Comparison of ENCODE assay signal across 7 mouse cellular contexts in genomic region chr13:36116520-36117142, GRCm38 (mm10). TPM values are rescaled to one million over a fixed set of nuclear protein-coding genes. Genes with fewer than 3 reads are reported as not detected.
DNase-seq lines count a peak whose midpoint lies in the region; ATAC-seq lines count a peak whose summit lies in the region.

No protein-coding gene starts in this region.

- peak overlapping the region; percentile 97 for H3K27ac ChIP-seq in intestine, embryonic 16.5 days (ENCODE audit: low read length)
- peak overlapping the region; percentile 95 for H3K27ac ChIP-seq in limb, embryonic 10.5 days
- peak overlapping the region; percentile 98; the same call in 1 of the 2 replicates for H3K27ac ChIP-seq in midbrain, embryonic 12.5 days (replicated peaks)

- H3K27me3 ChIP-seq in intestine, embryonic 16.5 days (replicated peaks; ENCODE audit: control insufficient read depth, insufficient read depth, low read length): no peaks in the 10 kb centered on the region
- H3K27me3 ChIP-seq in limb, embryonic 10.5 days (ENCODE audit: low read depth, poor library complexity, severe bottlenecking): no peaks in the 10 kb centered on the region
- no peaks in the 10 kb centered on the region for H3K27me3 ChIP-seq in midbrain, embryonic 12.5 days

- peak overlapping the region; percentile 68 for H3K4me3 ChIP-seq in intestine, embryonic 16.5 days (ENCODE audit: low read length)
- peak overlapping the region; percentile 81 for H3K4me3 ChIP-seq in limb, embryonic 10.5 days
- H3K4me3 ChIP-seq in midbrain, embryonic 12.5 days: peak overlapping the region; percentile 55

- H3K4me1 ChIP-seq in intestine, embryonic 16.5 days (ENCODE audit: control insufficient read depth, insufficient read depth, low read length): no peaks in the 10 kb centered on the region
- H3K4me1 ChIP-seq in limb, embryonic 10.5 days: peaks cover 13% of the 10 kb centered on the region; the same call in 1 of the 2 replicates
- H3K4me1 ChIP-seq in midbrain, embryonic 12.5 days: peaks cover 13% of the 10 kb centered on the region

- ATAC-seq in intestine, embryonic 16.5 days: peak; percentile 32
- peak; percentile 10 for ATAC-seq in midbrain, embryonic 12.5 days (ENCODE audit: low FRiP score, low read depth)

- H3K9ac ChIP-seq in intestine, embryonic 16.5 days (ENCODE audit: low read depth, low read length): peak overlapping the region; percentile 70
- peak overlapping the region; percentile 73 for H3K9ac ChIP-seq in midbrain, embryonic 12.5 days (replicated peaks)

- DNase-seq in adrenal gland, adult 2 months: peak; percentile 67
- peak; percentile 21 to 30 for DNase-seq in cerebellum, postnatal 4 days (ENCODE audit: low spot score in 2 of 2)
- peak; percentile 27 for DNase-seq in gastrocnemius, adult 18-20 months (ENCODE audit: low spot score)
- DNase-seq in limb, embryonic 10.5 days (ENCODE audit: low spot score): peak; percentile 56
- peak; percentile 24 to 25 for DNase-seq in spleen, adult 18-20 months

- H3K4me2 ChIP-seq in intestine, embryonic 16.5 days (ENCODE audit: low read depth, low read length): peak overlapping the region; percentile 89
- H3K4me2 ChIP-seq in midbrain, embryonic 12.5 days (replicated peaks): peak overlapping the region; percentile 73

- H3K9me3 ChIP-seq in intestine, embryonic 16.5 days (ENCODE audit: control insufficient read depth, low read length): no peaks in the 10 kb centered on the region
- no peaks in the 10 kb centered on the region for H3K9me3 ChIP-seq in limb, embryonic 10.5 days (replicated peaks)
- H3K9me3 ChIP-seq in midbrain, embryonic 12.5 days: no peaks in the 10 kb centered on the region

- 6% methylated on average over 21 of the region's 21 CpGs for WGBS in intestine, embryonic 16.5 days
- 10% methylated on average over 21 of the region's 21 CpGs for WGBS in limb, embryonic 10.5 days
- 9% methylated on average over 21 of the region's 21 CpGs for WGBS in midbrain, embryonic 12.5 days

- no peaks in the 10 kb centered on the region for H3K36me3 ChIP-seq in intestine, embryonic 16.5 days (ENCODE audit: control insufficient read depth, insufficient read depth, low read length)
- H3K36me3 ChIP-seq in limb, embryonic 10.5 days: no peaks in the 10 kb centered on the region
- no peaks in the 10 kb centered on the region for H3K36me3 ChIP-seq in midbrain, embryonic 12.5 days

RNA-seq across cellular contexts. Expression of gene Fars2, which starts 0.6 kb away (rescaled TPM):
- total RNA-seq in adrenal gland, adult 2 months (2021): 100 to 1,000 TPM in 1 of 2 experiments, 10 to 100 TPM in 1; 87.8 to 121 TPM
- polyA plus RNA-seq in adrenal gland, adult 2 months (2012; rRNA removed): 61.9 and 73.5 TPM in 2 replicates
- 10 to 100 TPM; 34.7 to 36.1 TPM for total RNA-seq in gastrocnemius, adult 18-20 months (2021)
- 45.1 and 48.2 TPM in 2 replicates for polyA plus RNA-seq in intestine, embryonic 16.5 days (2015; fragmentation: Nextera tagmentation; extraction: Ambion mirVana)
- polyA plus RNA-seq in limb, embryonic 10.5 days (2016; fragmentation: Nextera tagmentation; extraction: Ambion mirVana): 23.3 and 24.3 TPM in 2 replicates
- polyA plus RNA-seq in midbrain, embryonic 12.5 days (2016; fragmentation: Nextera tagmentation; extraction: Ambion mirVana): 29.9 and 31.2 TPM in 2 replicates

RNA-seq across cellular contexts. Expression of gene Lyrm4, which starts 0.7 kb away (rescaled TPM):
- 10 to 100 TPM; 21.0 to 27.3 TPM for total RNA-seq in adrenal gland, adult 2 months (2021)
- 12.2 and 13.3 TPM in 2 replicates for polyA plus RNA-seq in adrenal gland, adult 2 months (2012; rRNA removed)
- 1 to 10 TPM; 6.8 to 6.9 TPM for total RNA-seq in gastrocnemius, adult 18-20 months (2021)
- 20.9 and 22.9 TPM in 2 replicates for polyA plus RNA-seq in intestine, embryonic 16.5 days (2015; fragmentation: Nextera tagmentation; extraction: Ambion mirVana)
- 18.5 and 18.7 TPM in 2 replicates for polyA plus RNA-seq in limb, embryonic 10.5 days (2016; fragmentation: Nextera tagmentation; extraction: Ambion mirVana)
- polyA plus RNA-seq in midbrain, embryonic 12.5 days (2016; fragmentation: Nextera tagmentation; extraction: Ambion mirVana): 22.1 and 25.5 TPM in 2 replicates

Comparison
In these comparisons a context has a peak if more than half of its experiments do, and no peak if none do; other contexts are left out.
1. Peak in every context shown above with its lines: DNase-seq, ATAC-seq, H3K4me3 ChIP-seq and H3K27ac ChIP-seq.